Mouse (Mus musculus): ENCODE measurements at regions not wholly inside any gene's neighbourhood (a gene's known extent, or its start where the extent isn't known, plus 50 kb on each side); places are given as distances from the start of the nearest gene placed in this dataset.

GRCm38 (mm10) chr17:45928903-45929477 is 103.2 kb downstream of the Vegfa start:
- Histone ChIP-seq H3K4me3 (ENCODE audit: insufficient read depth in 1 of 2, low read depth in 1 of 2, low read length in 2 of 2, poor library complexity in 1 of 2, severe bottlenecking in 1 of 2) (no peak overlapping the region), H3K4me1 (ENCODE audit: control insufficient read depth in 2 of 2, insufficient read depth in 2 of 2, low read length in 2 of 2, poor library complexity in 1 of 2) (peaks cover 4 to 9% of the 10 kb centered on the region in 2 experiments; a peak in 2 of 4 replicates), H3K9me3 (ENCODE audit: control insufficient read depth, insufficient read depth, low read depth, low read length) (no peaks in the 10 kb centered on the region), H3K36me3 (ENCODE audit: control insufficient read depth, insufficient read depth, low read length, poor library complexity, severe bottlenecking) (no peaks in the 10 kb centered on the region), H3K27ac (ENCODE audit: insufficient read depth, low read depth, low read length, poor library complexity, severe bottlenecking) (no peak overlapping the region), H3K9ac (ENCODE audit: insufficient read depth, low read depth, low read length, poor library complexity, severe bottlenecking) (no peak overlapping the region)
- no peak for DNase-seq (ENCODE audit: low read depth, low spot score)
- TF ChIP-seq ZNF384 (IDR thresholded peaks at IDR 0.05; ENCODE audit: low read depth, low read length), result no peak
- TF ChIP-seq MAFK (IDR thresholded peaks at IDR 0.05; ENCODE audit: insufficient read depth, low read depth, low read length), result no peak
- no peak for TF ChIP-seq CHD2 (IDR thresholded peaks at IDR 0.05; ENCODE audit: low read depth, low read length)
- TF ChIP-seq HCFC1 (IDR thresholded peaks at IDR 0.05; ENCODE audit: borderline replicate concordance, insufficient read depth, low read length), result no peak
- no peak for TF ChIP-seq ZC3H11A (IDR thresholded peaks at IDR 0.05; ENCODE audit: borderline replicate concordance, low read depth, low read length)
- in situ Hi-C loops (cut with MboI; ENCODE audit: low sequenced_read_pairs in 2 of 2, unreplicated experiment in 2 of 2), result no loop called here

- DNase-seq (ENCODE audit: low read depth, low spot score), result no peak
- in situ Hi-C loops (cut with MboI; ENCODE audit: low sequenced_read_pairs in 2 of 2, unreplicated experiment in 2 of 2), result no loop called here
- no peaks in the 10 kb centered on the region for H3K9me3 ChIP-seq (ENCODE audit: control insufficient read depth, insufficient read depth, low read depth, low read length)
- no peak overlapping the region for H3K27ac ChIP-seq (ENCODE audit: insufficient read depth, low read depth, low read length, poor library complexity, severe bottlenecking)
- no peak for TF ChIP-seq CHD2 (IDR thresholded peaks at IDR 0.05; ENCODE audit: low read depth, low read length)
- no peak for TF ChIP-seq ZC3H11A (IDR thresholded peaks at IDR 0.05; ENCODE audit: borderline replicate concordance, low read depth, low read length)
- no peak for TF ChIP-seq ZNF384 (IDR thresholded peaks at IDR 0.05; ENCODE audit: low read depth, low read length)
- no peak for TF ChIP-seq MAFK (IDR thresholded peaks at IDR 0.05; ENCODE audit: insufficient read depth, low read depth, low read length)
- TF ChIP-seq HCFC1 (IDR thresholded peaks at IDR 0.05; ENCODE audit: borderline replicate concordance, insufficient read depth, low read length), result no peak
- H3K4me3 ChIP-seq (ENCODE audit: insufficient read depth in 1 of 2, low read depth in 1 of 2, low read length in 2 of 2, poor library complexity in 1 of 2, severe bottlenecking in 1 of 2), result no peak overlapping the region
- H3K36me3 ChIP-seq (ENCODE audit: control insufficient read depth, insufficient read depth, low read length, poor library complexity, severe bottlenecking), result no peaks in the 10 kb centered on the region
- peaks cover 0 to 5% of the 10 kb centered on the region in 2 experiments; a peak in 1 of 4 replicates for H3K4me1 ChIP-seq (ENCODE audit: control insufficient read depth in 2 of 2, insufficient read depth in 2 of 2, low read length in 2 of 2, poor library complexity in 1 of 2)
- no peak overlapping the region for H3K9ac ChIP-seq (ENCODE audit: insufficient read depth, low read depth, low read length, poor library complexity, severe bottlenecking)
Measured at GRCm38 (mm10) chr17:45928013-45928412, 104.2 kb downstream of the Vegfa start.

GRCm38 (mm10) chr17:45925845-45926244 is 106.3 kb downstream of the Vegfa start:
- H3K9ac ChIP-seq (ENCODE audit: insufficient read depth, low read depth, low read length, poor library complexity, severe bottlenecking), result no peak overlapping the region
- in situ Hi-C loops (cut with MboI; ENCODE audit: low sequenced_read_pairs in 2 of 2, unreplicated experiment in 2 of 2), result no loop called here
- H3K4me3 ChIP-seq (ENCODE audit: insufficient read depth in 1 of 2, low read depth in 1 of 2, low read length in 2 of 2, poor library complexity in 1 of 2, severe bottlenecking in 1 of 2), result no peak overlapping the region
- no peak overlapping the region for H3K27ac ChIP-seq (ENCODE audit: insufficient read depth, low read depth, low read length, poor library complexity, severe bottlenecking)
- TF ChIP-seq HCFC1 (IDR thresholded peaks at IDR 0.05; ENCODE audit: borderline replicate concordance, insufficient read depth, low read length) (no peak), ZNF384 (IDR thresholded peaks at IDR 0.05; ENCODE audit: low read depth, low read length) (no peak), ZC3H11A (IDR thresholded peaks at IDR 0.05; ENCODE audit: borderline replicate concordance, low read depth, low read length) (no peak), CHD2 (IDR thresholded peaks at IDR 0.05; ENCODE audit: low read depth, low read length) (no peak), MAFK (IDR thresholded peaks at IDR 0.05; ENCODE audit: insufficient read depth, low read depth, low read length) (no peak)
- no peaks in the 10 kb centered on the region for H3K9me3 ChIP-seq (ENCODE audit: control insufficient read depth, insufficient read depth, low read depth, low read length)
- peaks cover 0 to 5% of the 10 kb centered on the region in 2 experiments; a peak in 1 of 4 replicates for H3K4me1 ChIP-seq (ENCODE audit: control insufficient read depth in 2 of 2, insufficient read depth in 2 of 2, low read length in 2 of 2, poor library complexity in 1 of 2)
- no peak for DNase-seq (ENCODE audit: low read depth, low spot score)
- no peaks in the 10 kb centered on the region for H3K36me3 ChIP-seq (ENCODE audit: control insufficient read depth, insufficient read depth, low read length, poor library complexity, severe bottlenecking)

GRCm38 (mm10) chr17:45924595-45924994 is 107.6 kb downstream of the Vegfa start:
- H3K9me3 ChIP-seq (ENCODE audit: control insufficient read depth, insufficient read depth, low read depth, low read length), result no peaks in the 10 kb centered on the region
- in situ Hi-C loops (cut with MboI; ENCODE audit: low sequenced_read_pairs in 2 of 2, unreplicated experiment in 2 of 2), result no loop called here
- H3K27ac ChIP-seq (ENCODE audit: insufficient read depth, low read depth, low read length, poor library complexity, severe bottlenecking), result no peak overlapping the region

More at GRCm38 (mm10) chr17:45924595-45924994, 107.6 kb downstream of the Vegfa start:
- DNase-seq (ENCODE audit: low read depth, low spot score), result no peak
- Histone ChIP-seq H3K4me1 (ENCODE audit: control insufficient read depth in 2 of 2, insufficient read depth in 2 of 2, low read length in 2 of 2, poor library complexity in 1 of 2) (peaks cover 1 to 10% of the 10 kb centered on the region in 2 experiments; a peak in 1 of 4 replicates), H3K36me3 (ENCODE audit: control insufficient read depth, insufficient read depth, low read length, poor library complexity, severe bottlenecking) (no peaks in the 10 kb centered on the region), H3K4me3 (ENCODE audit: insufficient read depth in 1 of 2, low read depth in 1 of 2, low read length in 2 of 2, poor library complexity in 1 of 2, severe bottlenecking in 1 of 2) (no peak overlapping the region), H3K9ac (ENCODE audit: insufficient read depth, low read depth, low read length, poor library complexity, severe bottlenecking) (no peak overlapping the region)
- TF ChIP-seq ZNF384 (IDR thresholded peaks at IDR 0.05; ENCODE audit: low read depth, low read length) (no peak), MAFK (IDR thresholded peaks at IDR 0.05; ENCODE audit: insufficient read depth, low read depth, low read length) (no peak), ZC3H11A (IDR thresholded peaks at IDR 0.05; ENCODE audit: borderline replicate concordance, low read depth, low read length) (no peak), CHD2 (IDR thresholded peaks at IDR 0.05; ENCODE audit: low read depth, low read length) (no peak), HCFC1 (IDR thresholded peaks at IDR 0.05; ENCODE audit: borderline replicate concordance, insufficient read depth, low read length) (no peak)
